Mouse (Mus musculus): ENCODE measurements around the gene Zfp174. TPM values are rescaled to one million over a fixed set of nuclear protein-coding genes. Genes with fewer than 3 reads are reported as not detected.

The Zfp174 gene
- polyA plus RNA-seq, 1 experiment from 2014 or later = 1.7 TPM

DNA sequence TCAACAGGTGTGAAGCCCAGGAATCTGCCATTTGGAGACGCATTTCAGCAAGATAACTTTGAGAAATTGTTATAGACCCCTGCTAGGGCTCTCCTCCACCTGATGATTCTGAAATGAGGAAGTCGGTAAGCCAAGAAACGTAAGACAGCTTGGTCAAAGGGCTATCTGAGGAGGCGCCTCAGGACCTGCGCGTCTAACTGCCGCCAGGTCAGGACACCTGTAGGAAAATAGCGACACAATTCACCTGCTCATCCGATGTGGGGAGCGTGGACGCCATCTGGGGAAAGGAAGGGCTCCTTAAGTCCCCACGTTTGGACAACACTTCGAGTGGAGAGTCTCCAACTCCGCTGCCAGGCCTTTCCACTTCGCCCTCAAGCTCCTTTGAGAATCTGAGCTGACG is 24.7 kb downstream of the Zfp174 start:
- ATAC-seq = no peak
- no peaks in the 10 kb centered on the region for H3K27me3 ChIP-seq (replicated peaks; ENCODE audit: control insufficient read depth, insufficient read depth, low read length)
- peaks cover 17% of the 10 kb centered on the region for H3K36me3 ChIP-seq (ENCODE audit: control insufficient read depth, insufficient read depth, low read length)
- H3K9me3 ChIP-seq (replicated peaks; ENCODE audit: control insufficient read depth, low read length) = no peaks in the 10 kb centered on the region
- H3K4me2 ChIP-seq (ENCODE audit: low read length) = peak overlapping the region; percentile 93
- no peak overlapping the region for H3K27ac ChIP-seq (ENCODE audit: low read depth, low read length)
- H3K4me1 ChIP-seq (ENCODE audit: control insufficient read depth, insufficient read depth, low read length) = peaks cover 10% of the 10 kb centered on the region; the same call in 1 of the 2 replicates
- peak overlapping the region; percentile 60 for H3K9ac ChIP-seq (ENCODE audit: low read length)
- H3K4me3 ChIP-seq (ENCODE audit: low read depth, low read length) = peak overlapping the region; percentile 55
- DNase-seq (ENCODE audit: low spot score) = no peak
- 2% methylated on average over 16 of the region's 16 CpGs for WGBS

DNA sequence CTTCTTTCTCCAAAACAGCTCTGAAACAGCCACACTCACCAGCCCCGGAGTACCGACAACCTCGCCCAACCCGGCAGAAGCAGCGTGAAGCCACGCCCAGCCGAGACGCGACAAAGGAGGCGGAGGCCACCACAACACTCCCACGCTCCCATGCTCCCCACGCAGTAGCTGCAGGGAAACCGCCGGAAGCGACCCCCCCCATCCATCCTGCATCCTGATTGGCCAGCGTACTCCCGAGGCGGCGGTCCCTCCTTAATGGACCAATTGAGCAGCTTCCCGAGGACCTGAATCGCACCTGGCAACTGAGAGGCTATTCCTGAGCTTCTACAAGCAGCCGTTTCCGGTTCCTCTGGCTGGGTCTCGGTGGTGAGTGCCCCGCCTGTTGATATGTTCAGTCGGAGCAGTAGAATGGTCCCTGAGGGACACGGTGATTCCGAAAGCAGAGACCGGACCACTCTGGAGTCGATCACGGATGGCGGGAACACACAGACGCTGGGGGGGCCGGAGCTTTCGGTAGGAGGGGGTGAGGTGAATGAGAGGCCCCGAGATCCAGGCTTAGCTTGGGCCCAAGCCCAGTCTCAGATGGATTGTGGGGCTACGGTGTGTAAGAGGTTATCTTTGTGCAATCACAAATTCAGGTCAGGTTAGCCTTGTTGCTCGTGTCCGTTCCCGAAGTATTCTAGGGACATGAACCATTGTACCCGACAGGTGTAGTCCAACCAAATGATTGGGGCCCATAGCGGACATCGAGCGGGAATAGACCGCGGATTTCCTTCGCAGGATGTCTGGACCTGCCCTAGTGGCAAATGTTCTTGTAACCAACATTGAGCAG is 25.4 kb downstream of the Zfp174 start, which contains the start of gene Naa60:
Gene Naa60, plus strand, starts transcription at position 160 of the 832 bp plus-strand sequence.
- H3K36me3 ChIP-seq (ENCODE audit: control insufficient read depth, insufficient read depth, low read length) = peaks cover 16% of the 10 kb centered on the region
- ATAC-seq = peak; percentile 99
- H3K4me3 ChIP-seq (ENCODE audit: low read depth, low read length) = peak within 1 kb of the TSS; percentile 55
- no peaks in the 10 kb centered on the region for H3K9me3 ChIP-seq (replicated peaks; ENCODE audit: control insufficient read depth, low read length)
- H3K4me2 ChIP-seq (ENCODE audit: low read length) = peak within 1 kb of the TSS; percentile 93
- H3K27ac ChIP-seq (ENCODE audit: low read depth, low read length) = peak within 1 kb of the TSS; percentile 72
- H3K27me3 ChIP-seq (replicated peaks; ENCODE audit: control insufficient read depth, insufficient read depth, low read length) = no peaks in the 10 kb centered on the region
- peak; percentile 96 for DNase-seq (ENCODE audit: low spot score)
- peaks cover 10% of the 10 kb centered on the region; the same call in 1 of the 2 replicates for H3K4me1 ChIP-seq (ENCODE audit: control insufficient read depth, insufficient read depth, low read length)
- H3K9ac ChIP-seq (ENCODE audit: low read length) = peak within 1 kb of the TSS; percentile 60
- WGBS = 3% methylated on average over 47 of the region's 47 CpGs

DNA sequence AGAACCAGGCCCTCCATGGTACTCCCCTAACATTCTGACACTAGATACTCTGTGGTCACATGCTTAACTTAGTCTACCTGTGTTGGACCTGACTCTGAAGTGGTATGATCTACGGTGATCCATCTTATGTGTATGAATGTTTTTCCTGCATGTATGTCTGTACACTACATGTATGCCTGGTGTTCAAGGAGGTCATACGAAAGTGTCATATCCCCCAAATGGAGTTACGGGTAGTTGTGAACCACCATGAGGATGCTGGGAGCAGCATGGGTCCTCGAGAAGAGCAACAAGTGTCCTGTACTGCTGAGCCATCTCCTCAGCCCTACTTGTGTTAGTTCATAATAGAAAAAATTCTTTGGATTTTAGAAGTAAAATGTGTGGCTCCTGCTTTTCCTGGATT is 29.3 kb downstream of the Zfp174 start:
- no peaks in the 10 kb centered on the region for H3K9me3 ChIP-seq (replicated peaks; ENCODE audit: control insufficient read depth, low read length)
- no peak for DNase-seq (ENCODE audit: low spot score)
- WGBS = 94% methylated on average over 4 of the region's 4 CpGs
- H3K27me3 ChIP-seq (replicated peaks; ENCODE audit: control insufficient read depth, insufficient read depth, low read length) = no peaks in the 10 kb centered on the region
- H3K9ac ChIP-seq (ENCODE audit: low read length) = no peak overlapping the region
- no peak overlapping the region for H3K4me3 ChIP-seq (ENCODE audit: low read depth, low read length)
- peaks cover 22% of the 10 kb centered on the region; the same call in 1 of the 2 replicates for H3K36me3 ChIP-seq (ENCODE audit: control insufficient read depth, insufficient read depth, low read length)
- peaks cover 10% of the 10 kb centered on the region; the same call in 1 of the 2 replicates for H3K4me1 ChIP-seq (ENCODE audit: control insufficient read depth, insufficient read depth, low read length)
- ATAC-seq = no peak
- no peak overlapping the region for H3K27ac ChIP-seq (ENCODE audit: low read depth, low read length)
- no peak overlapping the region for H3K4me2 ChIP-seq (ENCODE audit: low read length)

DNA sequence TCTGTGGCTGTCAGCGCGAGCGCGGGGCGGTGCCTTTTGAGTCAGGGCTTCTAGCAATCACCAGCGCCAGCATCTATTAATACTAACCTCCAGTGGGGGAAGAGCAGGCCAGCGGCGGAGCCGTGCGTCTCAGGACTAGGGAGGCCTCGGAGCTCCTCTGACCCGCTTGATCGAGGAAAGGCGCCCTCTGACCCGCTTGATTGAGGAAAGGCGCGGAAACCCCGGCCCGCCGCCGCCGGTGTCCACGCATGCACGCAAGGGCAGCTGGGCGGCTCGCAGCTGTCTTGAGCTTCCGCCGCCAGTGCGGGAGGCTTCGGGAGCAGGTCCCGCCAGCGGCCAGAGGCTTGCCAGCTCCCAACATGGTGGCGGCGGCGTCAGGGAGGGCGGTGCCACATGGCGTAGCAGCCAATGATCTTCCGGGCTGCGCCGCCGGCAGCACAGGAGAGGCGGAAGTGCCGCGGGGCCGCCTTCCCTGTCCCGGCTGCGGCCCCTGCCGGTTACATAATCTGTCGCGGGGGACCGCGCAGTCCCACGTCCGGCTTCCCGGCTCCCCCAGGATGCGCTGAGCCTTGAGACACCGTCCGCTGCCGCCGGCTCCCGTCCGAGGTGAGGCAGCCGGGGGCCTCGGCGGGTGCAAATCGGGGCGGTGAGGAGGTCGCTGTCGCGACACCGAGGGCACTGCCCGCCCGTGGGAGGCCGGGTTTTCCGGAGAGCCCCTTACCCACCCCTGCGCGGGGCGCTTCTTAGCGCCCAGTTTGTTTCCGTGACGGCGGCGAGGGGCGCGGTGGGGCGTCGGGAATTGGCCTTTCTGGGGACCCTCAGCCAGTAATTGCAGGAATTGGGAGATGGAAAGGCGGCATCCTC is 37.4 kb downstream of the Zfp174 start, which contains the start of the genes Zfp597 and Gm20695:
Gene Zfp597, minus strand, starts transcription at position 361 of the 864 bp plus-strand sequence.
Gene Gm20695, plus strand, starts transcription at position 448 of the 864 bp plus-strand sequence.
- peak within 1 kb of the TSS; percentile 90 for H3K9ac ChIP-seq (ENCODE audit: low read length)
- no peaks in the 10 kb centered on the region for H3K27me3 ChIP-seq (replicated peaks; ENCODE audit: control insufficient read depth, insufficient read depth, low read length)
- DNase-seq (ENCODE audit: low spot score) (peak; percentile 97), ATAC-seq (peak; percentile 99)
- H3K4me2 ChIP-seq (ENCODE audit: low read length) = peak within 1 kb of the TSS; percentile 76
- under 1% methylated on average over 80 of the region's 88 CpGs for WGBS
- peaks cover 11% of the 10 kb centered on the region; the same call in 1 of the 2 replicates for H3K36me3 ChIP-seq (ENCODE audit: control insufficient read depth, insufficient read depth, low read length)
- no peaks in the 10 kb centered on the region for H3K9me3 ChIP-seq (replicated peaks; ENCODE audit: control insufficient read depth, low read length)
- H3K4me1 ChIP-seq (ENCODE audit: control insufficient read depth, insufficient read depth, low read length) = peaks cover 12% of the 10 kb centered on the region
- peak within 1 kb of the TSS; percentile 94 for H3K27ac ChIP-seq (ENCODE audit: low read depth, low read length)
- peak within 1 kb of the TSS; percentile 91 for H3K4me3 ChIP-seq (ENCODE audit: low read depth, low read length)

DNA sequence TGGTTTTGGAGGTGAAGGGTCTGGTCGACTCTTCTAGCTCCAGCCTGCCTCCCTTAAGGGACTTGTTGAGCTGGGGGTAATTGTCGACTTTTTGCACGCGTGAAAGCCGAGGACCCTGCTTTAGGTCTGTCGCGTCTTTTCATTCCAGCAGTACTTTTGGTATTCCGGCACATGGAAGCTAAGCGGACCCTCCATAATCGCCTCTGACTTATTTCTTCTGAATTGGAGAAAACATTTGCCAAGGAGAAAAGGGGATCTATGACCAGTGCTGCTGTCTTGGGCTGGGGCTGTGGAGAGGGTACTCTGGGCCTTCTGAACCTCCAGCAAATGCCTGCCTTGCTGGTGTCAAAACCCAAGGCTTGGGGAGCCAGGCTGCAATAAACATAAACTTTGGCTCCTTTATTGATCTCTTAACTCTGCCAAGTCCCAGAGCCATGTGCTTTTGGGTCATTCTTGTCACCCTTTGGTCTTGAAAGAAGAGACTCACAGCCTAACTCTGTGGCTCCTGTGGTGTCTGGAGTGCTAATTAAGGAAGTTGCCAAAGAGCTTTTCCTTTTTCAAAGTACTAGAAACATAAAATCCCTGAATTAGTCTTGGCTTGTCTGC is 38.1 kb downstream of the Zfp174 start:
- peak overlapping the region; percentile 90 for H3K9ac ChIP-seq (ENCODE audit: low read length)
- ATAC-seq (no peak), DNase-seq (ENCODE audit: low spot score) (peak; percentile 6)
- 0 out of 2 replicates have a peak, but pooled peaks cover 9% of the 10 kb centered on the region for H3K36me3 ChIP-seq (ENCODE audit: control insufficient read depth, insufficient read depth, low read length)
- peaks cover 12% of the 10 kb centered on the region for H3K4me1 ChIP-seq (ENCODE audit: control insufficient read depth, insufficient read depth, low read length)
- 3% methylated on average over 10 of the region's 10 CpGs for WGBS
- no peaks in the 10 kb centered on the region for H3K27me3 ChIP-seq (replicated peaks; ENCODE audit: control insufficient read depth, insufficient read depth, low read length)
- peak overlapping the region; percentile 91 for H3K4me3 ChIP-seq (ENCODE audit: low read depth, low read length)
- peak overlapping the region; percentile 76 for H3K4me2 ChIP-seq (ENCODE audit: low read length)
- H3K9me3 ChIP-seq (replicated peaks; ENCODE audit: control insufficient read depth, low read length) = no peaks in the 10 kb centered on the region
- H3K27ac ChIP-seq (ENCODE audit: low read depth, low read length) = peak overlapping the region; percentile 94; the same call in 1 of the 2 replicates

DNA sequence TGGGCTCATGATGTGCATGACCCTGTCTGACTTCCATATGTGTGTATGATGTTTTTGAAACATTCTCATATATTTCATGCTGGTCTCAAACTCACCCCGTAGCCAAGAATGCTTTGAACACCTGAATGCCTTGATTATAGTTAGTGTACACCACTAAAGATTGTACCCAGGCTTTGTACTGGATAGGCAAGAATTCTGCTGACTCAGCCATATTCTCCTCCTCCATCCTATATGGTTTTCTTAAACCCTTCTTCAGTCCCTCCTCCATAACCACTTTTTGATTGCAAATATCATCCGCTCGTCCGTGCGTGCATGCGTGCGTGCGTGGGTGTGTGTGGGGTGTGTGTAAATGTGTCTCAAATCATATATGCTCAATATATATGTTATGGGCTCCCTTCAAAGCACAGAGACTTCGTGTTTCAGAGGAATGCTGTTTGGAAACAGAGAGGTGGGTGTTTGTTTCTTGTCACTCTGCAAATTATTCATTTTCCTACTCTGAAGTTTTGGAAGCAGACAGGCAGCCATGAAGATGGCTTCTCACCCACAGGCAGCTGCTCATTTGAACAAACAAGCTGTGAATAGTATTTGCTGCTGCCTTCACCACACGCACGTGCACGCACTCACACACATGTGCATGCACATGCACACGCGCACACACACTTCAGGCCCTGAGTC is 44.7 kb downstream of the Zfp174 start:
- H3K4me1 ChIP-seq (ENCODE audit: control insufficient read depth, insufficient read depth, low read length) = no peaks in the 10 kb centered on the region
- H3K4me2 ChIP-seq (ENCODE audit: low read length) = no peak overlapping the region
- no peak overlapping the region for H3K4me3 ChIP-seq (ENCODE audit: low read depth, low read length)
- no peaks in the 10 kb centered on the region for H3K27me3 ChIP-seq (replicated peaks; ENCODE audit: control insufficient read depth, insufficient read depth, low read length)
- H3K36me3 ChIP-seq (ENCODE audit: control insufficient read depth, insufficient read depth, low read length) = peaks cover 14% of the 10 kb centered on the region
- WGBS = 94% methylated on average over 14 of the region's 14 CpGs
- H3K9ac ChIP-seq (ENCODE audit: low read length) = no peak overlapping the region
- no peak for DNase-seq (ENCODE audit: low spot score)
- no peak for ATAC-seq
- no peak overlapping the region for H3K27ac ChIP-seq (ENCODE audit: low read depth, low read length)
- no peaks in the 10 kb centered on the region for H3K9me3 ChIP-seq (replicated peaks; ENCODE audit: control insufficient read depth, low read length)

DNA sequence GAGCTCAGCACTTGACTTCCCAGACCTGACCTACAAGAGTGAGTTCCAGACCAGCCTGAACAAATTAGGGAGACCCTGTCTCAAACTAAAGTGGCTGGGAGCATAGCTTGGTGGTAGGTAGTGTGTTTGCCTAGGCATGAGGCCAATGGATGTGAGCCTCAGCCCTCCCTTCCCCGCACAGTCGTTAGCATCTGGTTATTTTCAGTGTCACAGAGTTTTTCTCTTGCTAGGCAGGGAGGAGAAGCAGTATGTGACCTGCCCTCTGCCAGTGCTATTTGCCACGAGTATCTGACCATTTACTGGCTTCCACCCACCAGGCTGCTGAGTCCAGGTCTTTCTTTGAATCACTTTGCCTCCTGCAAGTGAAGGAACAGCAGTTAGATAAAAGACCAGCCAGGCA is 46.7 kb downstream of the Zfp174 start:
- WGBS = 80% methylated on average over 3 of the region's 3 CpGs
- no peak overlapping the region for H3K9ac ChIP-seq (ENCODE audit: low read length)
- no peak overlapping the region for H3K27ac ChIP-seq (ENCODE audit: low read depth, low read length)
- peaks cover 31% of the 10 kb centered on the region for H3K36me3 ChIP-seq (ENCODE audit: control insufficient read depth, insufficient read depth, low read length)
- no peak for ATAC-seq
- DNase-seq (ENCODE audit: low spot score) = no peak
- no peaks in the 10 kb centered on the region for H3K4me1 ChIP-seq (ENCODE audit: control insufficient read depth, insufficient read depth, low read length)
- no peaks in the 10 kb centered on the region for H3K27me3 ChIP-seq (replicated peaks; ENCODE audit: control insufficient read depth, insufficient read depth, low read length)
- no peaks in the 10 kb centered on the region for H3K9me3 ChIP-seq (replicated peaks; ENCODE audit: control insufficient read depth, low read length)
- H3K4me3 ChIP-seq (ENCODE audit: low read depth, low read length) = no peak overlapping the region
- H3K4me2 ChIP-seq (ENCODE audit: low read length) = no peak overlapping the region

DNA sequence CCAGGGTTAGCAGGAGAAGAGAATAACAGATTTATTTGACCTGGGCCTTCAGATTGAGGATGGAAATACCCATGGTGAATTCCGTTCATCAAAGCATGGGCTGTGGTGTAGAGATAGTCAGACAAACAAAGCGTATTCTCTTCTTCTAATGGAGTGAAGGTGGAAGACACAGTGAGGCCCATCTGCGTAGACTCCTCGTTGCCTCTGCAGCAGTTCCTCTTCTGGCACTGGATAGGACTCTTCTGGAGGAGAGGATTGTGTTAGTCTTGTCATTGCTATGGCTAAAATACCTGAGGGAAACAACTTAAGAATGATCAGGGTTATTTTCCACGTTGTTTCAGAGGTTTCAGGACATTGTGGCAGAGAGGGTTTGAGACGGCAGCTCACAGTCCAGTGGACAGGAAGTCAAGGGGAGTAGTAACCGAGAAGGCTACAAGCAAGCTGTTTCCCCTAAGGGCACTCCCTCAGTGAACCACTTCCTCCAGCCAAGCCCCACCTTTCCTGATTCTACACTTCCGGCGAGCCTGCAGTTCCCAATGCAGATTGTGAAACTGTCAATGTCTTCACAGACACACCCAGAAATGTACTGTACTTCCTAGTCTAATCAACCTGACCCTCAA is 48.2 kb downstream of the Zfp174 start:
- Histone ChIP-seq H3K4me1 (ENCODE audit: control insufficient read depth, insufficient read depth, low read length) (no peaks in the 10 kb centered on the region), H3K4me2 (ENCODE audit: low read length) (no peak overlapping the region), H3K27me3 (replicated peaks; ENCODE audit: control insufficient read depth, insufficient read depth, low read length) (no peaks in the 10 kb centered on the region), H3K27ac (ENCODE audit: low read depth, low read length) (no peak overlapping the region), H3K36me3 (ENCODE audit: control insufficient read depth, insufficient read depth, low read length) (peaks cover 45% of the 10 kb centered on the region), H3K4me3 (ENCODE audit: low read depth, low read length) (no peak overlapping the region), H3K9ac (ENCODE audit: low read length) (no peak overlapping the region), H3K9me3 (replicated peaks; ENCODE audit: control insufficient read depth, low read length) (no peaks in the 10 kb centered on the region)
- WGBS = 84% methylated on average over 9 of the region's 9 CpGs
- ATAC-seq = no peak
- DNase-seq (ENCODE audit: low spot score) = no peak
